Mouse (Mus musculus): Measurements from ENCODE around the gene Dok3.

Dok3 gene

DNA sequence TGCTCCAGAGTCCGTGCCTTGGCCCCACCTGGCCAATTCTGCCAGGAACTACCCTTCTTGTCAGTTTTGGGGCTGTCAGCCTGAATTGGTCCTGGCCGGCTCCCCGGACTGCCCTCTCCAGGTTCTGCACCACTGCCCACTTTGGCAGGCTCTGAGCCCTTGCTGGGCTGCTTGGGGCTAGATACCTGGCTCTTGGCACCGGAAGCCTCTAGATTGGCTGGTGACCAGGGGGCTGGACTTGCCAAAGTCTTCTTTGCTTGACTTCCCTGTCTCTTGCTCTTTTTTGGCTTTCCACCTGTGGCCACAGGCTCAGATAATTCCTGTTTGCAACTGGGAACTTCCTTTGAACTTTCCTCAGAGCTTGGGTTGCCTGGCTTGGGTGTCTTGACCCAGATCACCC lies 13.8 kb upstream of the Dok3 start:
- DNase-seq (ENCODE audit: low read depth, low spot score): no peak

DNA sequence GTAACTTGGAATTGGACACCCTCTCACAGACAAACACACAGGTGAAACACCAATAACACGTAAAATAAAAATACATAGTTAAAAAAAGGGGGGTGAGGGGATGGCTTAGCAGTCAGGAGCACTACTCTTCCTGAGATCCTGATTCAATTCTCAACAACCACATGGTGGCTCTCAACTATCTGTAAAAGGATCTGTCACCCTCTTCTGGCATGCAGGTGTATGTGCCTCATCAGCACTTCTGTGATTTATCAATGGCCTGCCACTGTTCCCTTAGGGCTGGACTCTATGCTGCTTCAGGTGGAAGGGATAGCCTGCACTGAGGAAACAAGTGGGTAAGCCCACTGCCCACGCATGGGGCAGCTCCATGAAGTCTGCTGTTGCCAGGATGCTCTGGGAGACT lies 11.8 kb upstream of the Dok3 start:
- DNase-seq (ENCODE audit: low read depth, low spot score): no peak

DNA sequence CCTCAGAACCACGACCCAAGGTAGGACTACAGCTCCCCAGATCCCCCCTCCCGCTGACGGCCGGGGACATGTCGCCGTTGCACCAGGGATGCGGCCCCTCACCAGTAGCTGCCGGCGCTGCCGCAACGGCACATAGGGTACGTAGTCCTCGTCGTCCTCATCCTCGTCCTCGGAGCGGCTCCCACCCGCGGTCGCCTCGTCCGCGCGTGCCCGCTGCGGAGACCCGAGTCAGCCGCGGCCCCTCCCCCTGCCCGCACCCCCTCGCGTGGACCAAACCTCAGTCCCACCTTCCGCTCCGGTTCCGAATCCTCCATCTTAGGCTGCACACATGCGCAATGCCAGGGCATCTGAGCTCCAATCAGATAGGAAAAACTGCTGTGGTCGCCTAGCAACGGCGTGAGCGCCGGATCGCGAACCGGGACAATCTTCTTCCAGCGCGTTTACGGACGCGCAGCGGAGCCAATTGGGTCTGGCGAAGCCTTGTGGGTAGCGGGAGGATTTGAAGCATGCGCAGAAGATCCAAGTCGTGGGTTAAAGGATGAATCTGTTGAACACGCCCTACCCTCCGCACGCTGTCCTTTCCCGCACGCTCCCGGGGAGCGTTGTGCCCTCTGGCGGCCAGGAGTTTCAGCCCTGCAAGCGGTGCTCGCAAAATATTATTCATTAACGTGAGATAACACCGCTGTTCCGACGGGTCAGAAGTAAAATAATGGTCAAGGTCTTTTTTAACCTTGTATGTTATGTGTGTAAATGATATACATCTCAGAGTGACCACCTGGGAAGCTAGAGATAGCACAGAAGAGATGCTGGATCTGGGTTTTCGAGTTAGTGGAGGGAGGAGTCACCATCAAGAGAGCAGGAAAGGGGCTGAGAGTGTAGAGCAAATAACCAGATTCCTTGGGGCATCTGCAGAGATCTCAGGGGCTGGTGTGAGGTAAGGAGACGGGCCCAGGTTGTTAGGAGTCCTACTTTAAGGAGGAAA lies 7.4 kb upstream of the Dok3 start, which contains the start of gene Ddx41:
Gene Ddx41 (minus strand): TSS at position 465 of the 982 bp plus-strand sequence.
- DNase-seq (ENCODE audit: low read depth, low spot score): peak; percentile 99

DNA sequence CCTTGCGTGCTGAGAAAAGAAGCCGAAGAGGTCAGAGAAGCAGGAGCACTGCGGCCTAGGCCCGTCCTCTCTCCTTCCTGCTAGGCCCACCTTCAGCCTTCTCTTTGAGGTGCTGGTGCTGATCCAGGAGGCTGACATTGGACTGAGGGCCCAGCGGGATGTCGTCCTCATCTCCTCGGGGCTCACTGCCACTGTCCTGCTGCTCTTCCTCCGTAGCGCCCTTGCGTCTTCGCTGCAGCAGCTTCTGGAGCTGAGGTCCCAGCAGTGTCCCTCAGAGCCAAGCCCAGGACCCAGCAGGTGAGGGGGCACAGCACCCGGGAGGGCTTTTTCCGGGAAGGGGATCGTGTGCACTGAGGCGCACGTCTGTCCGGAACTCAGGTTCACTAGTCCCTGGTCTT lies 6.7 kb upstream of the Dok3 start:
- no peak for DNase-seq (ENCODE audit: low read depth, low spot score)

DNA sequence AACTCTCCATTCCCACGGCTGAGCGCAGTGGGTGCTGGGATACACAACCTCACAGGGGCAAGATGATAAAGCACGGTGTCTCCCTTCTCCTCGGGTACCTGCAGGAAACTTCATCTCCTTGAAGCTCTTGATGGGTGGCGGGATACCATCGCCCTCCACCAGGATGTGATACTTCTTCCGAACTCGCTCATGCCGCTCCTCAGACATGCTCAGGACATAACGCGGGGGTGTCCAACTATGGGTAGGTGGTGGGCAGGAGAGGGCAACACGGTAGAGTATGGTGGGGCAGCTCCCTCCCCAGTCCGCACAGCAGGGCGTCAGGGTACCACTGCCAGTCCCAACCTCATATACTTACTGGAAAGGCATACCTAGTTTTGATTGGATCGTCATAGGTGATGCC lies 6.1 kb upstream of the Dok3 start:
- no peak for DNase-seq (ENCODE audit: low read depth, low spot score)

DNA sequence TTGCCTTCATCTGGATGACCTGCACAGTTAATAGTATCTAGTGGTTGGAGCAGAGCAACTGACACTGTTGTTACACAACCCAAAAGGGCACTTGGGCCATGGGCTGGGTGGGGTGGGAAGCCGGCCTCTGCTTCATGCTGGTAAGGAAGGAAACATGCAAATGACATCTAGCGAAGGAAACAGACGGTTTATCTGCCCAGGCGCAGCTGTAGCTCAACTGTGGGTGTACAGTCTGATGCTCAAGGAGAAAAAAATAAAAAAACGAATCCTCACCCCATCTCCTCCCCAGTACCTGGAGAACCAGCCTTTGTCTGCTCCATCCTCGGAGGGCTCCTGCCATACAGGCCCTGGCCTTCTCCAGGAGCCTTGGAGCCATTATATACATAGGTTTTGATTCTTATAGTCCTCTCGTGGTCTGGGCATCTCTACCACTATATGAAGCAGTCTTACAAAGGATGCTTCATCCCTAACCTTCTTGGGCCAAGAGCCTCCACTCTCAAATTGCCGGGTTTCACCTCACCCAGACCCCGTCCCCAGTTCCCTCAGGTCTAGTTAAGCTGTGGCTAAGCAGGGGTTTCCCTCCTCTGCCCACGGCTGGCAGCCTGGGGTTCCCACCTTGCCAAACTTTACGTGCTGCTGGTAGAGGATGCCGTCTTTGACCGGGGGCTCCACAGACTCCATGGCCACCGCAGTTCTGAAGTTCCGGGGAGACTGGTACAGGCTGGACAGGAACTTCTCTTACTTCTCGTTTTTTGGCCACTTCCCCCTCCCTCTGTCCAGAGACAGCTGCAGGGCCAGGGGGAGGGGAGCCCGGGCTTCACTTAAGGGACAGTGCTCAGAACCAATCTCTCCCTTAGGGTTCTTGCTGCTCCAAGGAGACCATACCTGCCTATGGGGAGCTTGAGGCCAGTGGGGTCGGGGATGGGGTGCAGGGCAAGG lies 993 bp downstream of the Dok3 start:
- no peak for DNase-seq (ENCODE audit: low read depth, low spot score)

DNA sequence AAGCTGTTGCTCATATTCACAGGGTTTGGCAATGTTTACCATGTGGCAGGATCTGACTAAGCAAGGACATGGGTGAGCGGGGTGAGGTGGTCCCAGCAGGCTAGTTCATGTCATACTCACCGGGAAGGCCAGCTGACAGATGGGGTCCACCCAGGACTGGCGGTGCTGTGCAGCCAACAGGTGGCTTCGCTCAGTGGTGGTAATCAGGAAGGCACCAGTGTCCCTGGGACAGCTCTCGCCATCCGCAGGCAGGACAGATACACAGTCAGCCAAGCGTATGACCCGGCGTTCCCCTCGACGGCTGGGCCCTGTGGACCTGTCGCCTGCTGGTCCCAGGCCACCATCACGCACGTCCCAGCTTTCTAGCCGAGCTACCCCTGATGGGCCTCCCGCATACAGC lies 1.9 kb downstream of the Dok3 start:
- no peak for DNase-seq (ENCODE audit: low read depth, low spot score)

DNA sequence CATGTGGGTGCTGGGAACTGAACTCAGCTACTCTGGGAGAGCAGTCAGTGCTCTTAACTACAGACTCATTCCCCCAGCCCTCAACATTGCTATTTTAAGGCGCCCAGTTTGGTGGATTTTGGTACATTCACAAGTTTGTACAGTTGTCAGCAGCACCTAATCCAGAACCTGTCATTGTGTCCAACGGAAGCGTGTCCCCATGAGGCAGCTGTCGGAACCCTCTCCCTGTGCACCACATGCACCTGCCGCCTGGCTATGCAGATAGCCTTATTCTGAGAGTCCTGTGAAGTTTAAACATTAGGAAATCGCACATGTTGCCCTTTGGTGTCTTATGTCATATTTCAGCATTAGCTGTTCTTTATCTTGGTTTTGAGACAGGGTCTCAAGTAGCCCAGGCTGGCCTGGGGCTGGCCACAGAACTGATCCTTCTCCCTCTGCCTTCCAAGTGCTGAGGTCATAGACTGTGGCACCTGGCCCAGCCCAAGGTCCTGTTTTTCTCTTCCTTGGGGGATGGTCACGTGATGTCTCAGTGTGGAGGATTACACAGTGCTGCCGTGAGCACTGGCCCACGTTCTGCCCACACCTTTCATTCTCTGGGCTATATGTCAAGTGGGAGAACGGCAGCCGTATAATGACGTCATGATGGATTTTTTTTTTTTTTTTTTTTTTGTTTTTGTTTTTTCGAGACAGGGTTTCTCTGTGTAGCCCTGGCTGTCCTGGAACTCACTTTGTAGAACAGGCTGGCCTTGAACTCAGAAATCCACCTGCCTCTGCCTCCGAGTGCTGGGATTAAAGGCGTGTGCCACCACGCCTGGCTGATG lies 3.2 kb downstream of the Dok3 start:
- DNase-seq (ENCODE audit: low read depth, low spot score): no peak

DNA sequence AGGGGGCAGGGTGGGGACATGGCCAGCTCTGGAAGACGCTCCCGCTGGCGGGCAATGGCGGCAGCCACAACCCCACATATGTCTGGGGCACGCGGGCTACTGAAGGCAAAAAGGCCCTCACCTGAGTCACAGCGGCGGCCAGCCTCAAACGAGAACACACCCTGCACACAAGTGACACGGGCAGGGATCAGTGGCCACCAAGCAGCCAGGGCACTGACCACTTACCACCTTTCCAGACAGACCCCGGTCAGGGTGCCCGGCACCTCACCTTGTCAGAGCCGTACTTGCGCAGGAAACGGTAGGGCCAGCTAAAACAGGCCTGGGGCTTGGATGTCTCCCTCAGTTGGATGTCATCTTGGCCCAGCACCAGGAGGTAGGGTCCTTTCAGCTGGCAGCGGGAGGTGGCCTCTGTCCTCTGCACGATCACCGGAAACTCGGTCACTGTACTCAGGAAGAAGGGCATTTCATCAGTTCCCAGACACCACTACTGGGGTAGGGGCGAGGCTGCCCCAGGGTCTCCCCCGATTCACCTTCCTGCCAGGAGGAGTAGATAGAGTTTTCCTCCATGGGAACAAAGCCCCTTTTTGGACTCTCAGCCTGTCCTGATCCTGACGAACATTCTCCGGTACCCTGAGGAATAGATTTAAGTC lies 5.0 kb downstream of the Dok3 start:
- no peak for DNase-seq (ENCODE audit: low read depth, low spot score)

DNA sequence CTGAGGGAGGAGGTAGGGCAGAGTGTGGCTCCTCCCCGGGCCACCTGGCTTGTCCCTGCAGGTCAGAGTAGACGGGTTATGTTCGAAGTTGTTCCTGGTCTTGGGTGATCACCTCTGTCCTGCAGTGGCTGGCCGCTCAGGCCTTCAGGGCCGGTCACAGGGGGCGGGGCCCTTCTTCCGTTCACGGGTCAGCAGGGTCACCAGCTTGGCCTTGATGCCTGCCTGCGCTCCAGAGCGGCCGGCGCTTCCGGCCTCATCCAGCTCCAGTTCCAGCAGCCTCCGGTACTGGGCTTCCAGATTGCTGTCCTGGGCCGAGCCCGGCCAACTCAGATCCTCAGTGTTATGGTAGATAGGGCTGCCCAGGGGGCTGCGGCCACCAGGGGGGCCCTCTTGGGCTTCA lies 5.8 kb downstream of the Dok3 start:
- no peak for DNase-seq (ENCODE audit: low read depth, low spot score)

DNA sequence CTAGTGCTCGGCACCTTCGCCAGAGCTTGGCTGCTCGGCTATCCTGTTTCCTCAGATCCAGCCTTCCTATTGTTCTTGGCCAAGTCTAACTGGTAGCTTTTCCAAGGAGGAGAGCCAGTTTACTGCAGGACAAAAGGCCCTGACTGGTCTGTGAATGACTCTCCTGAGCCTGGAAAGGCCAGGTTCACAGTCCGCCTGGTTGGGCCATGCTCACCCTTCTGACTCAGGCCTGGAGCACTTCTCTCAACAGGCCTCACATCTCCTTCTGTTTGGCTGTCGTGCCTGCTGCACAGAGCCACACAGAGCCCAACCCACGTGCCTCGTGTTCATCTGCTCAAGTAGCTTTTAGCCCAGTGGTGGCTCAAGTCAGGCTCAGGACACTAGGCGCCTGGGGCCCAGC lies 6.4 kb downstream of the Dok3 start:
- DNase-seq (ENCODE audit: low read depth, low spot score): no peak

DNA sequence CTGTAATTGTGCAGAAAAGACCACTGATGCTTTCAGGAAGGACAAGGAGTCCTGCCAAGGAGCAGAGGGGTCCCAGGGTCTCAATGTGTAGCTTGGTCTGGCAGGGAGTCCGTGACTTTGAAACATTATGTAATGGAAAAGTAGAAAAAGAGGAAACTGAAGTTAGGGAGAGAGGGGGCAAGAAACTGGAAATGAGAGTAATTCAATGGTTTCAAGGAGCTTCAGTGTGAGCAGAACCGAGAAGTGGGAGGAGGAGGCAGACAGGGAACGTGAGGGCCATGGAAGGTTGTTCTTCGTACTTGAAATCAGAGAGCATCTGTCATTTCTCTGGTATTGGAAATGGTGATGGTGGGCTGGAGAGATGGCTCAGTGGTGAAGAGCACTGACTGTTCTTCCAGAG lies 9.5 kb downstream of the Dok3 start:
- no peak for DNase-seq (ENCODE audit: low read depth, low spot score)

DNA sequence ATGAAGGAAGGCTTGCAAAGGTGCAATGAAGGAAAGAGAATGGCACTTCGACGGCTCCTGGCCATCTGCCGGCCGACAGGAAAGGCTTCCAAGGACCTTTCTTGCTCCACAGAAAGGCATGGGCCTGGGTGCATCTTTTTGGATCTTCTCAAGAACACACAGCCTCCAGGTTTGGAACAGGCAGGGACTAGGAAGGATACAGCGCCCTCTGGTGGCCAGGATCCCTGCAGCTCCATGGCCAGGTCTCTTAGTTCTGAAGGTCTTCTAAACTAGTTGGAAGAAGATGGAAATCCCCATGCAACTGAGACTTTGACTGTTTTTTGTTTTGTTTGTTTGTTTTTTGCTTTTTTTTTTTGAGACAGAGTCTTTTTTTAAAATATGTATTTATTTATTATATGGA lies 12.1 kb downstream of the Dok3 start:
- peak; percentile 90 for DNase-seq (ENCODE audit: low read depth, low spot score)

DNA sequence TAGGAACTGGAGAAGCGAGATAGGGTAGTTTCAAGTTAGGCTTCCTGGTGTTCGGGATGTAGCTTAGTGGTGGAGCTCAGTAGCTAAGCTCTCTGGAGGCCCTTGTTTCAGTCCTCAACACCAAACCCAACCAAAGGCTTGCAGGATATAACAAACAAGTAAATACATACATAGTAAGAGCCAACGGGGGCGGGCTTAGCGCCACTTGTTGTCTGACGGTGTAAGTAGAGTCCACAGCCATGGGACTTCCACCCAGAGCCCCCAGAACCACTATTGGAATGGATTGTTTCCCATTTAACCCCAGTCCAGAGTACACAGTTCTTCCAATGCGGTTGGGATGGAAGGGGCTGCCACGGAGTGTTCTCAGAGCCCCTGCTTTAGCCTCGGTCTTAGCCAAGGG lies 15.3 kb downstream of the Dok3 start:
- no peak for DNase-seq (ENCODE audit: low read depth, low spot score)

DNA sequence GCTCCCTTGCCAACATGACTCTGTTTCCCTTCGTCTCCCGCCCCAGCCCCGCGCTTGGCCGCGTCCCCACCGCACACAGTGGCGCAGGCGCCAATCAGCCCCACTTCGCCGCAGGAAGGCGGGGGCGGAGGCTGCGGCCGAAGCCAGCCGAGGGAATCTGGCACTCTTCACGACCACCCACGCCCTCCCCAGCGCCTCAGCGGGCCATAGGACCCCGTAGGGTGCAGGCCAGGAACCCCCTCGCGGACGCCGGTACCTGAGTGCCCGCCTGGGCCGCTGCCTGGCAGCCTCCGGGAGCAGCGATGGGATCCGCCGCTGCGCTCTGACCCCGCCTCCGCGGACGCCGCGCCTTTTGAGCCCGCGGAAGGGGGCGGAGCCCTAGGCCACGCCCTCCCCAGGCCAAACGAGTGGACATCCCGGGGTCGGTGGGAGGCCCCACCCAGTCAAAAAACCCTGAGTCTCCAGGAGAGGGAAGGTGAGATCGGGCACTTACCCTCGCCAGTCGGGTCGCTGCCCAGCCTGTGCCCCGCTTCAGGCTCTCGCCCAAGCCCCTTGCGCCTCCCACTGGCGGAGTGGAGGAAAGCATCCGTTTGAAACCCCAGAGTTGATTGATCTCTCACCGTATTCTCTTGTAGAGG lies 15.9 kb downstream of the Dok3 start, which contains the start of gene Pdlim7:
Gene Pdlim7 (minus strand): TSS at position 566 of the 638 bp plus-strand sequence.
- peak; percentile 88 for DNase-seq (ENCODE audit: low read depth, low spot score)

DNA sequence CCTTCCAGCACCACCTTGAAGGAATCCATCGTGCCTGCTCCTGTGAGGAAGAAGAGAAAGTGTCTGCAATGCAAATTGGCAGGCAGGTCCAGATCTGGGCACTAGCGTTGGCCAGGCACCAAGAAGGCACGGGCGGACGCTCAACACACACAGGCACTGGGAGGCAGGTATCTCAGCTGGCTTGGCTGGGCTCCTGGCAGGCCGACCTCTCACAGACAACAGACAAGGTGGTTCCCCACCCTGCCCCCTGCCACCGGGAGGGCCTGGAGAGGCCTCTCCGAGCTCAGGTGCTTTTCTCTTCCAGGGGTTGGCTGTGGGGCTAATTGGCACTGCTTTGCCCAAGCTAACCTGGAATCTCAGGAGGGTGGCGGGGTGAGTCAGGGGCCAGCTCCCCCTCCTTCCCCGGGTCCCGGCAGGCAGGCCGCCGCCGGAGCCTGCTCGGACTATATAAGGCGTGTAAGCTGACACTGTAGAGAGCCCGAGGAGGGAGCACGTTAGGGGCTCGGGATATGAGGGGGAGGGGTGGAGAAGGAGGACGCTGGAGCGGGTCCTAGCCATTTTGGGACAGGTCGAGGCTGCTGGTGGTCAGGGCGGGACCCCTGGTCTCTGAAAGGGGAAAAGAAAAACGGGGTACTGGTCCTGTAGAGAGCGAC lies 16.6 kb downstream of the Dok3 start:
- DNase-seq (ENCODE audit: low read depth, low spot score): peak; percentile 63

DNA sequence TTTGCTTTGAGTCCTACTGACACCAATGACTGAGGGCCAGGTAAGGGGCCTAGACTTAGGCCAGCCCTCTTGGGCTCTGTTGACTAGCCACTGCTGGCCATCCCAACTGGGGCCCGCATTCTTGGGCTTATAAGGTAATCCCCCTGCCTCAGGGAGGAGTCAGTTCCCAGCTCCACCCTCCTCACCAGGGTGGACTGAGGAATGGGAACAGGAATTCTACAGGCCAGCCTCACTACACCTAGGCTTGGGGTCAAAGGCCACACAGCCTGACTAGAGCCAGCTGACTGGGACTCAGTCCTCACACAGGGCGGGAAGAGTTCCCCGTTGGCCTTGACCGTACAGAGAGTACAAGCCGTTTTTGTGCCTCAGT lies 17.6 kb downstream of the Dok3 start:
- DNase-seq (ENCODE audit: low read depth, low spot score): peak; percentile 79

DNA sequence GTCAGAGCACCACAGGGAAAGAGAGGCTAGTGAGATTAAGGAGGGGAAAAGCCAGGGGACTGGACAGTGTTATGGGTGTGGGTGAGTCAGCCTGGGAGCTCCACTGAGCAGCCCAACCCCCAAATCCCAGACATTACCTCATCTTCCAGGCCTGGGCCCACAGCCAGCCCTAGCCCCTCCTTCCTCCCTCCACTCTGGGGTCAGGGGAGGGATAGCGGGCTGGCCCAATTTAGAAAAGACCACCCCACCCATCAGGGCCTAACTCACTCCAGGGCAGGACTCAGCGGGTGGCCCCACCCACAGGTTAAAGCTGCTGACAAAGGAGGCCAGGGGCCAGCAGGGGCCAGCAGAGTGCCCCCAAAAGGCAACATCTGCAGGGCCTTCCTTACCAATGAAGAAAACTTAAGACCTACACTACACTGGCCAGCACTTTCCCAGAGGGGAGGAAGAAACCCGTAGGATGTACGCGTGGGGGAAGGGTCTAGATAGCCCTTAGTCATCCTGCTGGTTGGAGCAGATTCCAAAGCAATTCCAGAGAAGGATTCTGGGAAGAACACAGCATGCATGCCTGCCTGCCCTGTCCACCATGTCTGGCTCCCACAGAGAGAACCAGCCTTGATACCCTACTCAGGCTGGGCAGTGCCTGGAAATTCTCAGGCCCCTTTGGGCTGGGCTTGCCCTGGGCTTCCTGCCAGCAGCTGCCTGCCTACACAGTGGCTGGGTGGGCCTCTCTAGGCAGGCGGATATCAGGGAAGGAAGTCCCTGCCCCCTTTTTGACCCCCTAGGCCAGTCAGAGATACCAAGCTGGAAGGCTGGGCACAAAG lies 18.2 kb downstream of the Dok3 start:
- peak; percentile 96 for DNase-seq (ENCODE audit: low read depth, low spot score)

DNA sequence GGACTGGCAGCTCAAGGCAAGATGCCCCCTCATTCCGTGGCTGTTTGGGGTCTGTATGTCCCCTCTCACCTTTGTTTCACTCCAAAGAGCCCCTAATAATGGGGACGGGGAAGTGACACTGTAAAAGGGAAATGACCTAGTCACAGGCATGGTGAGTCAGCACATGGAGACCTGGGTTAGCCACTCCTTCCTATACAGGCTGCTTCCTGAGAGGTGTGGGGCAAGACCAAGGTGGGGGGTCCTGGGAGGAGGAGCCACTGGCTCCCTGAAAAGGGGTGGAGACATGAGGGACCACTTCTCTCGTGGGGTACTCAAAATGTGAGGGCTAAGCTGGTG lies 18.8 kb downstream of the Dok3 start:
- no peak for DNase-seq (ENCODE audit: low read depth, low spot score)

All from 3T3-L1 (cell line).